Mouse (Mus musculus): ENCODE results near the gene Arhgap45.

Gene Arhgap45

DNA sequence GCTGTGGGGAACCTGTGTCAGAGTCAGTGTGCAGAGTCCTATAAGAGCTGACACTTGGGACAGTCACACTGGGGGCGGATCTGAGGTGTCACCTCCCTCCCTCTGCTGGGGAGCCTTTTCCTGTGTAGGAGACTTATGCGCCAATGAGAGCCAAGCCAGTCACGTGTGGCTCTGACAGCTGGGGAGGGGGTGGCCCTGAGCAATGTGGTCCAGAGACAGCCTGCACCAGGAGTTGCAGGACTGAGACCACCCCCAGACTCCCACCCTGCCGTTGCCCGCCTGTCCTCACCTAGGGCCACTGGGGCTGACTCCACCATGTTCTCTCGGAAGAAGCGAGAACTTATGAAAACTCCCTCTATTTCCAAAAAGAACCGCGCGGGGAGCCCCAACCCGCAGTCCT lies at the start of gene Arhgap45:
TSS of gene Arhgap45 (plus strand) at position 143 of the 400 bp plus-strand sequence.
- DNase-seq (ENCODE audit: low spot score in 2 of 2), result peak; percentile 59 to 70

- DNase-seq (ENCODE audit: low spot score in 2 of 2), result no peak
Observed at GRCm38 (mm10) chr10:79966886-79967400, 49.5 kb upstream of the Arhgap45 start.

DNA sequence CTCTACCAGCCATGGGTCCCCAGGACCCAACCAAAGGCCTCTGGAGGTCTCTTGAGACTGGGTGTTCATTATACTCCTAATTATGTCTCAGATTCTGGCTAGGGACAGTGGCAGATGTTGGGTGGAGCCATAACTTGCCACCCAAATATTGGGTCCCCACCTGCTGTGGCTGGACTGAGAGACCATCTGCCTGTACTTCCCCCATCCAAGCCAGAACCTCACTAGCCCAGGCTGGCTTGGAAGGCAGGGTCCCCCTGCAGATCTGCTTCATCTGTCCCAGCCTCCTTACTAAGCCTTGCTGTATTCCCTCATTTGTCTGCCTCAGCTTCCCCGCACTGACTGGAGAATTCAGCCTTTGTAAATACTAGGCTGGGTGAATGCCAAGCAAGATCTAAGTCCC lies 48.3 kb upstream of the Arhgap45 start:
- DNase-seq (ENCODE audit: low spot score in 2 of 2), result no peak

DNA sequence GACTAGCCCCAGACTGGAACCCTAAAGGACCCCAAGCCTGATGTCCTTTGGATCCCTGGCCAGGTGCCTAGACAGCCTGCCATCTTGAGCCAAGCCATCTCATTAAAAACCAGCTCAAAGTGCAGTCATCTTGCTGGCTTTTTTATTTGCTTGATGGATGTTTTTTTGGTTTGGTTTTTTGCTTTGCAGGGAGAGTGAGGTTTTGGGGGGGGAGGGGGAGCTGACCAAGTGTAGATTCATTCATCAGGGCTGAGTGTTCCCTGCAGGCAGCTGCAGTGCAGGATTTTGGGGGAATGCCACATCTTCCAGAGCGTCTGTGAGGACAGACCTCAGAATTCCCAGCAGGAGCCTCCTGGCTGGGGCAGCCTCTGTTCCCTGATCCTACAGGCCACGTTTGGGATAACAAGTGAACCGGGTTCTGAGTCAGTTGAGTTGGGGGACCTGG lies 47.3 kb upstream of the Arhgap45 start:
- DNase-seq (ENCODE audit: low spot score in 2 of 2), result no peak

- DNase-seq (ENCODE audit: low spot score in 2 of 2), result no peak
Observed at GRCm38 (mm10) chr10:79970415-79971182, 45.9 kb upstream of the Arhgap45 start, which contains the start of gene Grin3b. Grin3b (plus strand) TSS chr10:79970715.

GRCm38 (mm10) chr10:79971183-79971497 lies 45.3 kb upstream of the Arhgap45 start:
- DNase-seq (ENCODE audit: low spot score in 2 of 2), result no peak

DNA sequence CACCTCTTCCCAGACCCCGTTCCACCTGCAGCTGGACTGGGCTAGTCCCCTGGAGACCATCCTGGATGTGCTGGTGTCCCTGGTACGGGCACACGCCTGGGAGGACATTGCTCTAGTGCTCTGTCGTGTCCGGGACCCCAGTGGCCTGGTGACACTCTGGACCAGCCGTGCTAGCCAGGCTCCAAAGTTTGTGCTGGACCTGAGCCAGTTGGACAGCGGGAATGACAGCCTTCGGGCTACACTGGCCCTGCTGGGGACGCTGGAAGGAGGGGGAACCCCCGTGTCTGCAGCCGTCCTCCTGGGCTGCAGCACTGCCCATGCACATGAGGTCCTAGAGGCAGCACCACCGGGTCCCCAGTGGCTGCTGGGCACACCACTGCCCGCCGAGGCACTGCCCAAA lies 43.6 kb upstream of the Arhgap45 start:
- no peak for DNase-seq (ENCODE audit: low spot score in 2 of 2)

GRCm38 (mm10) chr10:79974087-79974486 lies 42.4 kb upstream of the Arhgap45 start:
- no peak for DNase-seq (ENCODE audit: low spot score in 2 of 2)

GRCm38 (mm10) chr10:79974668-79975067 lies 41.8 kb upstream of the Arhgap45 start:
- no peak for DNase-seq (ENCODE audit: low spot score in 2 of 2)

DNA sequence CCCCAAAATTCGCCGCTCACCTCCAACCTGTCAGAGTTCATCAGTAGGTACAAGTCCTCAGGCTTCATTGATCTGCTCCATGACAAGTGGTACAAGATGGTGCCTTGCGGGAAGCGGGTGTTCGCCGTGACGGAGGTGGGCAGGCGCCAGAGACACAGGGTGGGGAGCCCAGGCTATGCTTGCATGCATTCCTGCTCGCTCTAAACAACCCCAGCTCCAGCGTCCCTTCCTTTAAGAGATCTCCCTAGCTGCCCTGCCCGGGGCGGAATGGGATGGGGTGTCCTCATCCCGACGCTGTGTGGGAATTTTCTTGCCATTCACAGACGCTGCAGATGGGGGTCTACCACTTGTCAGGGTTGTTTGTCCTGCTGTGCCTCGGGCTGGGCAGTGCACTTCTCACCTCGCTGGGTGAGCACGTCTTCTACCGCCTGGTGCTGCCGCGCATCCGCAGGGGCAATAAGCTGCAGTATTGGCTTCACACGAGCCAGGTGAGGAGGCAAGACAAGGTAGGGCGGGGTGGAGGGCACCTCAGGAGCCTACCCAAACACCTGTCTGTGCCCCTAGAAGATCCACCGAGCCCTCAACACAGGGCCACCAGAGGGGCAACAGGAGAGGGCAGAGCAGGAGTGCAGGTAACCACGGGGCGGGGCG lies 40.3 kb upstream of the Arhgap45 start:
- DNase-seq (ENCODE audit: low spot score in 2 of 2), result no peak

- no peak for DNase-seq (ENCODE audit: low spot score in 2 of 2)
Observed at GRCm38 (mm10) chr10:79976722-79977107, 39.7 kb upstream of the Arhgap45 start.

GRCm38 (mm10) chr10:79977324-79977723 lies 39.1 kb upstream of the Arhgap45 start:
- no peak for DNase-seq (ENCODE audit: low spot score in 2 of 2)

DNA sequence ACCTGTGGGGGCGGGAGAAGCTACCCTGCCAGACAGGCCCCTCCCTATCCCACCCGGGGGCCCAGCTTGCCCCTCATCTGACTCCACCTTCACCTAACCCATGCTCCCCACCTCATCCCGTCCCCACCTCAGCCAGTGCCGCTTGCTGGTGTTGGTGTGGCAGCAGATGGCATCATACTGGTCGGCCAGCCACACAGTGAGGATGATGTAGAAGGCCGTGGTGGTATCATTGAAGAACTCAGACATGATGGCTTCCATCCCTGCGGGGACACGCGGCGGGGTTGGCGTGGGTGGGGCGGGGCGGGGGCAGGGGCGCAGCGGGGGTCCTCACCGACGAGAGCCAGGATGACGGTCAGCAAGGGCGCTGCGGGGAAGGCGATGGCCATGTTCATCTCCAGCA lies 38.4 kb upstream of the Arhgap45 start:
- no peak for DNase-seq (ENCODE audit: low spot score in 2 of 2)

- no peak for DNase-seq (ENCODE audit: low spot score in 2 of 2)
Observed at GRCm38 (mm10) chr10:79979401-79980155, 36.9 kb upstream of the Arhgap45 start.

DNA sequence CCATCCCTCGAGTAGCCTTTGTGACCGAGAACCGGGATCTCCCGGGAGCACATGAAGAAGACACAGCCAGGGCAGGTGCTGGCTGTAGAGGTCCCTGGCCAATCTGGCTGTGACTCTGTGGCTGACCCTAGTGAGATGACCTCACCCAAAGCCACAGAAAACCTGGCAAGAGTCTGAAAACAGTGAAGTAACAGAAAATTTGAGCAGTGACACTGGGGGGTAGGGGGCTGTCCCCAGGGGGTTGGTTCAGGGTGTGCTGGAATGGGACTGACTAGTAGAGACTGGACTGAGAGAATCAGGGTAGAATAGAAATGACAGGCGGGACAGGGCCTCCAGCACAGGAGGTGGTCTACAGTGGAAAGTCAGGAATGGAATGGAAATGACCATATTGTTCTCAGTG lies 33.2 kb upstream of the Arhgap45 start:
- no peak for DNase-seq (ENCODE audit: low spot score in 2 of 2)

DNA sequence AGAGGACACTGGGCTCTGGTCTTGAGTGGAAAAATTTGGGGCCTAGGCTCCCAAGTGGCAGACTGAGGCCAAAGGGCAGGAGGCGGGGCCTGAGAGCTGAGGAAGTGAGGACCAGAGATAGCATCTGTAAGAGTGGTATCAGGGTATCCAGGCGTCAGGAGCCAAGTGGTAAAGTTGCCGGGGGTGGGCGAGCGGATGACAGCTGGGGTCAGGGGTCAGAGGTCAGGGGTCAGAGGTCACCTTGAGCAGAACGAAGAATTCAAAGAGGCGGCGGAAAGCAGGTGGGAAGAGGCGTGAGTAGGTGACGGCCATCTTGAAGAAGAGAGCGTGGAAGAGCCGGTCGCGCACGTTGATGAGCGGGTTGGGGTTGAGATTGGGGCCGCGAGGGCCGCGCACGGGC lies 32.8 kb upstream of the Arhgap45 start:
- DNase-seq (ENCODE audit: low spot score in 2 of 2), result peak; percentile 52 to 57

DNA sequence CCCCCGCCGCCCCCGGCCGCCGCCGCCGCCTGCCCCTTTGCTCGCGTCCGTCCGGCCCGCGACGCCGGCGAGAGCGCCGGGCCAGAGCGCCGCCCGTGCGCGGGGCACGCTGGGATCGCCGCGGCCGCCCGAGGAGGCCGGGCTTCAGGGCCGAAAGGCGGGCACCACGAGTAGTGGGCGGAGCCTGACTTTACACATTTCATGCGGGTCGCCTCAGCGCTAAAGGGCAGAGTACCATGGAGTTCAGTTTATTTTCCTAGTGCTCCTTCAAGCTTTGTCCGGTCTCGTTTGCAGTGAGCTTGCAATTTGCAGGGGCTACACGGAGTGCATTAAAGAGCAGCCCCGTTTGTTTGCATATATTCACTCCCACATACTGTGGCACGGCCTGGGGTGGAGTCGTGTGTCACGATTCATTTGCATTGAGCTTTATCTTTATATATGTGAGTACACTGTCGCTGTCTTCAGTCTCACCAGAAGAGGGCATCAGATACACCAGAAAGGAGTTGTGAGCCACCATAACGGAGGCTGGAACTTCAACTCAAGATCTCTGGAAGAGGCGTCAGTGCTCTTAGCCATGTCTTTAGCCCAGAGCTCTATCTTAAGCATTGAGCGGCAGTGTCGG lies 32.1 kb upstream of the Arhgap45 start, which contains the start of gene Tmem259:
TSS of gene Tmem259 (minus strand) at position 136 of the 622 bp plus-strand sequence.
- DNase-seq (ENCODE audit: low spot score in 2 of 2), result peak; percentile 79 to 81

DNA sequence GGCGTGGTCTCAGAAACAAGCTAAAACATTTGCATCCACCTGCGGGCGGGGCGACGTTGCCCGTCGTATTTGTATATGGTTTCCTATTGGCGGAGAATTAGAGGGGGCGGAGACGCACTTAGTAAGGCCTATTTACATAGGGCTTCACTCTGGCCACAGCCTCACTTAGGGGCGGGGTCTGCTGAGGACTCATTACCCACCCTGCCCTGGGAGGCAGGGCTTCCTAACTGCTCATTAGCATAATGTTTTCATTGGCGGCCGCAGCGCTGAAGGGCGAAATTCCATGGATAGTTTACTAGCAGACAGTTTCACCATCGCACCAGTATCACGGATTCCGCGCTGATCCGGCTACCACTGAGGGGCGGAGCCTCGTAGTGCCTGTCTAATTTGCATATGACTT lies 31.6 kb upstream of the Arhgap45 start:
- peak; percentile 85 to 88 for DNase-seq (ENCODE audit: low spot score in 2 of 2)

DNA sequence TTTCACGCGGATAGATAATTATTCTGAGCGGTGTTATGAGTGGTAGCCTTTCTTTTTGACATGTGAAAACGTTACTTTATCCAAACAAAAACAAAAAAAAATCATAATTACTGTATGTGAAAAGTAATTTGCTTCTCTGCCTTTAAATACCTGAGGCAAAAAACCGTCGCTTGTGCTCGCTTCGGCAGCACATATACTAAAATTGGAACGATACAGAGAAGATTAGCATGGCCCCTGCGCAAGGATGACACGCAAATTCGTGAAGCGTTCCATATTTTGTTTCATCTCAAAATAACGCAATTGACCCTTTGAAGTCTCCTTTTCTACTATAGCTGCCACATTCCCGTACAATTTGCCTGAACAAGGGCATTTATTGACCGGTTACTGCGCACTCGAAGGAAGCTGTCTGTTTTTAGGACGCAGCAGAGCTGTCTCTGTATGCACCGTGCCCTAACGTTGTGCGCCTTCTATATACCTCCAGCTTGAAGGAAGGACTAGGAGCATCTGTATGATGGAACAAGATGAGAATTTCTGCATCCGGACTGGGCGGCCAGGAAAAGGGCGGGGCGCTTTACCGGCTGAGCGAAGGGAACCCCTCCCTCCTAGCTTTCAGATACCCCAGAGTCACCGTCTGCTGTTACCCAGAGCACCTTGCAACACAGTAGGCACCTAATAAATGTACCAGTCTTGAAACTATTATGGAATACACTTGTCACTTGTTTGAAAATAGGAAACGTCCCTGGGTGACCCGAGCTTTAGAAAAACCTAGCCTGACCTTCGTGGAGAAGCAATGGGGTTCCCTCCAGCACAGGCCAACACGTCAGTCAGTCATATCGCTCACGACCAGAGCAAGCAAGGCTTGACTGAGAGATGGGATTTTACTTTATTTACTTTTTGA lies 30.9 kb upstream of the Arhgap45 start:
- peak; percentile 64 to 72 for DNase-seq (ENCODE audit: low spot score in 2 of 2)

DNA sequence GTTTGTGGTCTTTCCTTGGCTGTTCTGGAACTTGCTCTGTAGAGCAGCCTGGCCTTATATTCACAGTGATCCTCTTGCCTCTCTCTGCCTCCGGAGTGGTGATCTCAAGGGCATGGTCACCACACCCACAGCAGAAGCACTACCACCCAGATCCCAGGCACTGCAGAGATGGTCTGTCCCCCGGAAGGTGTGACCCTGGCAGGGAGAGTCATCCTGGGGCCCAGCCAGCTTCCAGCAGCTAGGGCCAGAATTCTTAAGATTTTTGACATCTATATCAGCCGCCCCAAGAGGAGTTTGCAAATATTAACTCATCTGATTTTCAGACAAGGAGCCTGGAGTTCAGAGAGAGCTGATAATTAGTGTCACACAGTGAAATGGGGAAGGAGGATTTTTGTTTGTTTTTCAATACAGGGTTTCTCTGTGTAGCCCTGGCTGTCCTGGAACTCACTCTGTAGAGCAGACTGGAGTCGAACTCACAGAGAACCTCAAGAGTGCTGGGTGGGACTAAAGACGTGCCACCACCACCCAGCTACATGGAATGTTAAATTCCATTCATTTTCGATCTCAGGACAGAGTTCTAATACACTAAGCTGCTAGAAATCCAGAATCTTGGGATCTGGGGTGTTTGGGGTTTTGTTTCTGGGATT lies 30.1 kb upstream of the Arhgap45 start:
- peak in 1 of 2 experiments; percentile 48 for DNase-seq (ENCODE audit: low spot score in 2 of 2)
